Mouse (Mus musculus): ENCODE results near the gene Ccdc71. TPM values are rescaled to one million over a fixed set of nuclear protein-coding genes. Genes with fewer than 3 reads are reported as not detected.
A peak's percentile ranks its signal among the peaks of the same experiment; 100 is the strongest.

Gene Ccdc71
- polyA plus RNA-seq, 1 experiment, result 20.1 TPM

DNA sequence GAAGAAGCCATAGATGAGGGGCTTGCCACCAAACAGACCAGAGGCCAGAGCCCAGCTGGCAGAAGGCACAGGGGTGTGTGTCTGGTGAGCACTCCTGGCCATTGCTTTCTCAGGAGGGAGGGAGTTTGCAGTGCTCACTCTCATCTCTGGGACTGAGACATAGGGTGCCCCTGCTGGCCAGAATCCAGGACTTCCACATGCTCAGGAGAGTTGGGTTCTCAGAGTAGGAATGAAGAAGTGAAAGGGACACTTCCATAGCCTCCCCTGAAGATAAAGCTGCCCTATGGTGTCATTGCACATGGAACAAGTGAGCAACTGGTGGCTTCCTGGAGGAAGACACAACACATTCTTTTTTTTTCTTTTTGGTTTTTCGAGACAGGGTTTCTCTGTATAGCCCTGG is 14.2 kb downstream of the Ccdc71 start:
- no peaks in the 10 kb centered on the region for H3K27me3 ChIP-seq (ENCODE audit: control insufficient read depth, insufficient read depth, low read length)
- no peaks in the 10 kb centered on the region for H3K36me3 ChIP-seq (ENCODE audit: control insufficient read depth, insufficient read depth, low read length)
- no peak overlapping the region for H3K27ac ChIP-seq (ENCODE audit: insufficient read depth, low read depth, low read length)
- 76% methylated on average over 1 of the region's 1 CpGs for WGBS
- peaks cover 2% of the 10 kb centered on the region; the same call in 1 of the 2 replicates for H3K4me1 ChIP-seq (ENCODE audit: control insufficient read depth, insufficient read depth, insufficient read length, low read length)
- TF ChIP-seq POLR2A (IDR thresholded peaks at IDR 0.05; ENCODE audit: low read depth, low read length), result no peak
- TF ChIP-seq CTCF (IDR thresholded peaks at IDR 0.05; ENCODE audit: extremely low read depth, insufficient read length, insufficient replicate concordance, low read depth, low read length), result no peak
- H3K4me3 ChIP-seq (ENCODE audit: low read depth, low read length), result no peak overlapping the region

DNA sequence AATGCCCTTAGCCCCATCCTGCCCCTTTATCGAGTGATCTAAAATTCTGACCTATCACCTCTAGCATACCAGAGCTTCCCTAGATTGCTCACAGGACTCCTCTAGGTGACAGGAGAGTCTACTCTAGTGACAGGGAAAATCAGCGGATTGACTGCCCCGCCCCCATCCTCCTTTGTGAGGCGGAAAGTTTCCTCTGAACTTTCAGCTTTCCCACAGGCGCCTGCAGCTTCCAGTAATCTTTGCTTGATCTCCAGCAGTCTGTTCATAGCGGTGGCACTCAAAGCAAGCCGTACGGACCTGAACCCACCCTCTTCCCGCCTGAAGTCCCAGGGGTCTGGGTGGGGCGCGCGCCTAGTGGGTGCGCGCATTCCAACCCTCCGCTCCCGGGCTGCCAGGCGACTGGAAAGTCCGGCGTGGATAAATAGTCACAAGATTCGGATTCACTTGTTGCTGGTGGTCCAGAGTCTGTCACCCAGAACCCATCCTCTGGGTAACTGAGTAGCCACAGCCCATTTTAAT is 18.4 kb downstream of the Ccdc71 start:
- H3K27me3 ChIP-seq (ENCODE audit: control insufficient read depth, insufficient read depth, low read length), result no peaks in the 10 kb centered on the region
- H3K4me3 ChIP-seq (ENCODE audit: low read depth, low read length), result peak overlapping the region; percentile 60
- under 1% methylated on average over 20 of the region's 20 CpGs for WGBS
- H3K4me1 ChIP-seq (ENCODE audit: control insufficient read depth, insufficient read depth, insufficient read length, low read length), result peaks cover 2% of the 10 kb centered on the region
- TF ChIP-seq POLR2A (IDR thresholded peaks at IDR 0.05; ENCODE audit: low read depth, low read length) (no peak), CTCF (IDR thresholded peaks at IDR 0.05; ENCODE audit: extremely low read depth, insufficient read length, insufficient replicate concordance, low read depth, low read length) (no peak)
- no peaks in the 10 kb centered on the region for H3K36me3 ChIP-seq (ENCODE audit: control insufficient read depth, insufficient read depth, low read length)
- H3K27ac ChIP-seq (ENCODE audit: insufficient read depth, low read depth, low read length), result peak overlapping the region; percentile 12; the same call in 1 of the 2 replicates

DNA sequence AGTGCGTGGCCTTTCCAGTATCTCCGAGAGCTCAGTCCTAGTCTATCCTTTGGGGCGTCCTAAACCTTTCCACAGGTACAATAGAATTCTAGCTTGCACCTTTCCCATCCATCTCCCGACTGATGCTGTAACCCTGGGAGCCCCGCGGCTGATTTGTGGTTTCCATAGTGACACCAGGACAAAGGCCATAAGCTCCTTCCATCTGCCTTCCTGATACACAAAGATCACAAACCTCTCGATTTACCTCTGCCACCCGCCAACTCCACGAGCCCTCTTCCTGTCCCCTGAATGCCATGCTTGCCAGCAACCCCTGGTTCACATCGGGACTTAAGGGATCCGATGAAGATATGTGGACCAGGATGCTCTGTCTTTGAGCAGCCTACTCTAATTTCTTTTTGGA is 18.9 kb downstream of the Ccdc71 start:
- no peak for TF ChIP-seq CTCF (IDR thresholded peaks at IDR 0.05; ENCODE audit: extremely low read depth, insufficient read length, insufficient replicate concordance, low read depth, low read length)
- Histone ChIP-seq H3K4me3 (ENCODE audit: low read depth, low read length) (peak overlapping the region; percentile 60; the same call in 1 of the 2 replicates), H3K36me3 (ENCODE audit: control insufficient read depth, insufficient read depth, low read length) (no peaks in the 10 kb centered on the region), H3K27me3 (ENCODE audit: control insufficient read depth, insufficient read depth, low read length) (no peaks in the 10 kb centered on the region), H3K27ac (ENCODE audit: insufficient read depth, low read depth, low read length) (no peak overlapping the region), H3K4me1 (ENCODE audit: control insufficient read depth, insufficient read depth, insufficient read length, low read length) (peaks cover 2% of the 10 kb centered on the region)
- 17% methylated on average over 11 of the region's 11 CpGs for WGBS

DNA sequence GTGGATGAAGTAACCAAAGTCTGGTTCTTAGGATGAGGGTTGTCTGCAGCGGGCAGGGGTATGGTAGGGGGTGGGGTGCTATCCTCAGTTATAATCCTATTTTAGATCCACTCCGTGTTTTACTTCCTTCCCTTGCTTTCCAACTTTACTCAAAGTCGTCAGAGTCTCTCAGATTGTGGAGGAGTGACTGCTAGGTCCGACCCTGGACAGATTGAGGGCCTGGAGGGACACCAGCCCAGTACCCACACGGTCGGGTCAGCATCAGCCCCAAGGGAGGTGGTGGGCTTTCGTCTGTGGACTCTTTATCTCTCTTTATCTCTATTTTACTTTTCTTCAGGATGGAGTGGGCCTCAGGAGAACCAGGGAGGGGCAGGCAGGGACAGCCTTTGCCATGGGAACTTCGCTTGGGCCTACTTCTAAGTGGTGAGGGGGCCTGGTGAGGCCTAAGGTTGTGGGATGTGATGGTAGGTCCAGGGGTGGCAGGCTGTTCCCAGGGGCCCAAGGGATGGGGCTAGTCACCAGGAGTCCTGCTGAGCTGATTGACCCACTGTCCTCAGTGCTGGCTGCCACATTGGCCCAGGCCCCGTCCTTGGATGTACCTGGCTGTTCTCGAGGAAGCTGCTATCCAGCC is 19.5 kb downstream of the Ccdc71 start, which contains the start of gene Lamb2:
Gene Lamb2, plus strand, starts transcription at position 16 of the 631 bp plus-strand sequence.
- H3K27me3 ChIP-seq (ENCODE audit: control insufficient read depth, insufficient read depth, low read length), result no peaks in the 10 kb centered on the region
- H3K27ac ChIP-seq (ENCODE audit: insufficient read depth, low read depth, low read length), result peak within 1 kb of the TSS; percentile 12; the same call in 1 of the 2 replicates
- TF ChIP-seq POLR2A (IDR thresholded peaks at IDR 0.05; ENCODE audit: low read depth, low read length) (no peak; the same call in 1 of the 2 replicates), CTCF (IDR thresholded peaks at IDR 0.05; ENCODE audit: extremely low read depth, insufficient read length, insufficient replicate concordance, low read depth, low read length) (no peak)
- H3K36me3 ChIP-seq (ENCODE audit: control insufficient read depth, insufficient read depth, low read length), result no peaks in the 10 kb centered on the region
- WGBS, result 20% methylated on average over 10 of the region's 10 CpGs
- peak within 1 kb of the TSS; percentile 60 for H3K4me3 ChIP-seq (ENCODE audit: low read depth, low read length)
- peaks cover 2% of the 10 kb centered on the region for H3K4me1 ChIP-seq (ENCODE audit: control insufficient read depth, insufficient read depth, insufficient read length, low read length)

DNA sequence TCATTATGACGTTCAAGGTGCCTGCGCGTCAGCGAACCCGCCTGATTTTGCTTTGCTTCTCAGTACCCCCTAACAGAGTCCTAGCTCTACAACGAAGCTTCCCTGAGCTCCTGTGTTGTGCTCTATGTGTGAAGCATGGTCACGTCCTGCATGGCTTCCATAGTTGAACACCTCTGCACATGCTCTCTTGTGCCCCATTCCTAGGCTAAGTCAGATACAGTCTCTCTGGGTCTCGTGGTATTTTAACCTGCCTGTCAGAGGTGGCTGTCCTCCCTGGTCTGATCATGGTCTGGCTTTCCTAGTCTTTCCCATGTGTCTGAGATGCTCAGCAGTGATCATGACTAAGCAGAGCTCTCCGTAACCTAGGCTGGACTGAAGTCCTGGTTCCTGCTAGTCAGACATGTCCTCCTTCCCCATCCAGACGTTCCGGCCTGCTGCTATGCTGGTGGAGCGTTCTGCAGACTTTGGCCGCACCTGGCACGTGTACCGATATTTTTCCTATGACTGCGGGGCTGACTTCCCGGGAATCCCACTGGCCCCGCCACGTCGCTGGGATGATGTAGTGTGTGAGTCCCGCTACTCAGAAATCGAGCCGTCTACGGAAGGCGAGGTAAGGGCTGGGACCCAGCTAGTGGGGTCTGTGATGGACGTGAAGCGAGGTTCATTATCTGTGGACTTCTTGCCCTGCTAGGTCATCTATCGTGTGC is 20.6 kb downstream of the Ccdc71 start:
- H3K36me3 ChIP-seq (ENCODE audit: control insufficient read depth, insufficient read depth, low read length), result no peaks in the 10 kb centered on the region
- H3K27ac ChIP-seq (ENCODE audit: insufficient read depth, low read depth, low read length), result no peak overlapping the region
- H3K27me3 ChIP-seq (ENCODE audit: control insufficient read depth, insufficient read depth, low read length), result no peaks in the 10 kb centered on the region
- no peak overlapping the region for H3K4me3 ChIP-seq (ENCODE audit: low read depth, low read length)
- TF ChIP-seq POLR2A (IDR thresholded peaks at IDR 0.05; ENCODE audit: low read depth, low read length) (no peak), CTCF (IDR thresholded peaks at IDR 0.05; ENCODE audit: extremely low read depth, insufficient read length, insufficient replicate concordance, low read depth, low read length) (no peak)
- WGBS, result 90% methylated on average over 28 of the region's 28 CpGs
- H3K4me1 ChIP-seq (ENCODE audit: control insufficient read depth, insufficient read depth, insufficient read length, low read length), result peaks cover 2% of the 10 kb centered on the region

DNA sequence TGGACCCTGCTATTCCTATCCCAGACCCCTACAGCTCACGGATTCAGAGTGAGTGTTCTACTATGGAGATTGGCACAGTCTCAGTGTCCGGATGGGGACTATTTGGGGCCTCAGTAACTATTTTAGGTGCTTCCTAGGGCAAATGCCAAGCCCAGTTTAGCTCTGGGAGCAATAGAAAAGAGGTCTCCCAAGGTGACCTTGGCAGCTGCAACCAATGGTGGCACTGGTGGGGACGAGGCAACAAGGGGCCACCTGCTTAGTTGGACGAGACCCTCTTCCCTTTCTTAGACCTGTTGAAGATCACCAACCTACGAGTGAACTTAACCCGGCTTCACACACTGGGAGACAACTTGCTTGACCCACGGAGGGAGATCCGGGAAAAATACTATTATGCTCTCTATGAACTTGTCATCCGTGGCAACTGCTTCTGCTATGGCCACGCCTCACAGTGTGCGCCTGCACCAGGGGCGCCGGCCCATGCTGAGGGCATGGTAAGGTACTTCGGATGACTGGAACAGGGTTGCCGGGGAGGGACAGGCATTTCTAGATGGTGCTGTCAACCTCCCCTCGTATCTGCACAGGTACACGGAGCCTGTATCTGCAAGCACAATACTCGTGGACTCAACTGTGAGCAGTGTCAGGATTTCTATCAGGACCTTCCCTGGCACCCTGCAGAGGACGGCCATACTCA is 21.3 kb downstream of the Ccdc71 start:
- H3K36me3 ChIP-seq (ENCODE audit: control insufficient read depth, insufficient read depth, low read length), result no peaks in the 10 kb centered on the region
- no peaks in the 10 kb centered on the region for H3K27me3 ChIP-seq (ENCODE audit: control insufficient read depth, insufficient read depth, low read length)
- WGBS, result 86% methylated on average over 19 of the region's 19 CpGs

More for the DNA sequence above, 21.3 kb downstream of the Ccdc71 start:
- TF ChIP-seq CTCF (IDR thresholded peaks at IDR 0.05; ENCODE audit: extremely low read depth, insufficient read length, insufficient replicate concordance, low read depth, low read length) (no peak), POLR2A (IDR thresholded peaks at IDR 0.05; ENCODE audit: low read depth, low read length) (no peak)
- no peak overlapping the region for H3K4me3 ChIP-seq (ENCODE audit: low read depth, low read length)
- peaks cover 2% of the 10 kb centered on the region for H3K4me1 ChIP-seq (ENCODE audit: control insufficient read depth, insufficient read depth, insufficient read length, low read length)
- H3K27ac ChIP-seq (ENCODE audit: insufficient read depth, low read depth, low read length), result no peak overlapping the region

Measured in small intestine, adult 2 months (tissue).